Mouse (Mus musculus): Measurements from ENCODE around the gene Ppp1r3f.
A peak's percentile ranks its signal among the peaks of the same experiment; 100 is the strongest.

Ppp1r3f gene

DNA sequence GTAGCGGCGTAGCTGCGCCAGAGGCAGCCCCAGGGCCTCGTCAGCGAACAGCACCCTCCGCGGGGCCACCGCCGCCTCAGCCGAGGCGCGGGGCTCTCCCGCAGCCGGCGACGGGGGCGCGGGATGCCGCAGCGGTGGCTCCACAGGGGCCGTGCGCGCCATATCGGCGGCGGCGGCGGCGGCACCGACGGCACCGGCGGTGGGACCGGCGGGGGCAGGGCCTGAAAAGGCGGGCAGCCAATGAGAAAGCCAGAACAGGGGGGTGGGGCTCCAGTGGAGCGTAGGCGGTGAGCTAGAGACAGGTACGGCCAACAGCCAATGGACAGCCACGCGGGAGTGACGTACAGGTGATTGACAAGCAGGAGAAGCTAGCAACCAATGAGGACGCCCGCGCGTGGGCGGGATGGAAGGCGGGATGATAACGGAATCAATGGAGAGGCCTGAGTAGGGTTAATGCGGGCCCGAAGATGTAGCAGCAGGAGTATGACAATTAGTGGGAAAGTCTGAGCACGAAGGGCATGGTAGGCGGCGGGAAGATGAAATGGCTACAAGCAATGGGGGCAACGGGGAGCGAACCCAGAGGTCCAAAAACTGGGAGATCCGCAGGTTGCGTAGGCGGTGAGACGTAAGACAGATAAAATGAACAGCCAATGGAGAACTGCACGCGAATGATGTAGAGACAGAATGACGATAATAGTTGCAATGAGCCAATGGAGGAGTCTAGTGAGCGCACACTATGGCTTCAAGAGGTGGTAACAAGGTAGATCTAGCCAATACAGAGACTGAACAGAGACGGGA lies at the start of gene Ppp1r3f:
Gene Ppp1r3f (minus strand): TSS at position 197 of the 798 bp plus-strand sequence.
- DNase-seq: peak; percentile 93

DNA sequence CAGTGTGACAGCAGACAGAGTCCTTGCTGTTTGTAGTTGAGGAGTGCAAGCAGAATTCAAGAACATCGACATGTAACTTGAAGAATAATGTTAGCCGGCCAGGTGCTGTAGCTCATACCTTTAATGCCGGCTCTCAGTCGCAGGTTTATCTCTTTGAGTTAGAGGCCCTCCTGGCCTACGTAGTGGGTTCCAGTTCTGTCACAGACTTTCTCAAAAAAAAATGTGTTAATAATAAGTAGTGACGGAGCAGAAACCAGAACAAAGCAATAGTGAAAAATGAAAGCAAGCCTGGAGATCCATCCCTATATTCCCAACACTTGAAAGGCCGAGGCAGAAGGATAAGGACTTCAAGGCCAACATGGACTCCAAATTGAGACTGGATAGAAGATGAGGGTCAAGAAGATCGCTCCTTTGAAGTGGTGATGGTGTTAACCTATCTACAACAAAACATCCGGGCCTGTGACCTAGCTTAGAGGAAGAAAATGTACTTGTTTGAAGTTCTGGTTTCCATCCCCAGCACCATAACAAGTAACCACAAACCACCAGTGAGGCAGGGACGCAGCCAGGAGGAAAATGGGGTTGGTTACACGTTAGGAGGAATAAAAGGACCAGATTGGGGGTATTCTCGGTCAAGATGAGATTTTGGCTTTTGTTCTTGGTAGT lies 43.9 kb upstream of the Ppp1r3f start:
- DNase-seq: no peak

DNA sequence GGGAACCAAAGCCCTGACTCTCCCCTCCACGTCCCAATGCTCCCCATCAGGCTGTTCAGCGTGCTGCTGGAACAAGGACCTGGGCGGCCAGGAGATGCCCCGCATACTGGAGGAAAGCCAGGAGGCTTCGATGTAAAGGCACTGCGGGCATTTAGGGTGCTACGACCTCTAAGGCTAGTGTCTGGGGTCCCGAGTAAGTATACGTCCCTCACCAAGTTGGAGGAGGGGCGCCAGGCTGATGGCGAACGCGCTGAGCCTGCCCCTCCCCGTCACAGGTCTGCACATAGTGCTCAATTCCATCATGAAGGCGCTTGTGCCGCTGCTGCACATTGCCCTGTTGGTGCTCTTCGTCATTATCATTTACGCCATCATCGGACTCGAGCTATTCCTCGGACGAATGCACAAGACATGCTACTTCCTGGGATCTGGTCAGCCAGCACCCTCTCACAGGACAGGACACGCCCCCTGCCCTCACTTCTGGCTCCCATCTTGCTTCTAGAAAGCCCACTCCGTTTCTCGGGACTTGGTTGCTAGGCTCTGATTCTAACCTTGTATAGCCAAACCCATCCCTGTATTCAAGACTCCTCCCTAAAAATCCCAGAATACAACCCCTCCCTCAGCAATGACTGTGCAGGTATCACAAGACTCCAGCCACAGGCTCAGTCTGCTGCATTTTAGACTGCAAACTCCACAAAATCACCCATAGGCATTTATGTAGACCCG lies 36.6 kb upstream of the Ppp1r3f start:
- peak; percentile 33 for DNase-seq

DNA sequence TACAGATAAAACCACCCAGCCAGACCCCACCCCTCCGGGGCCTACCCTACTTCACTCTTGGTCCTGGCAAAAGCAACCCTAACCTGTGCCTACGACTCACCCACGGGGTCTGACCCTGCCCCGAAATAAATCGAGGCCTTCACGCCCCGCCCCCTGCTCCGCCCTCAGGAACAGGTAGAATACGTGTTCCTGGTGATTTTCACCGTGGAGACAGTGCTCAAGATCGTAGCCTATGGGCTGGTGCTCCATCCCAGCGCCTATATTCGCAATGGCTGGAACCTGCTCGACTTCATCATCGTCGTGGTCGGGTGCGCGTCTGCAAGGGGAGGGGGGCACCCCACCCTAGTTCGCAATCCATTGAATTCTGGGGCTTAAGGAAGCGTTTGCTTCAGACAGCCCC lies 36.0 kb upstream of the Ppp1r3f start:
- peak; percentile 24 for DNase-seq

DNA sequence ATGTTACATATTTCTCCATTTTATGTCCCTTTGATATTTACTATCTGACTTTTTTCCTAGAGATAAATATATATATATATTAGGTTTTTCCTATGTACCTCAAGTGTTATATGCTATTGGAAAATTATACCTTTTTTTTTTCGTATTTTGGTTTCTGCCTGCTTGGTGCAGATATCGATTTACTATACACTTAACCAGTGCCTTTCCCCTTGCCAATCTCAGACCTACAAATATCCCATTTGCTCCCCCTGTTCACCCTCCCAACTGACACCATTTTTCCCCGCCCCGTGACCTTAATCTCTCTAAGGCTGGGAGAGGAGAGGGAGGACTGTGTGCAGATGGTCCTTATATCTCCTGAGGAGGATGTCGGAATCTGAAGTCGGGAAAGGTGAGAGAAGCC lies 32.7 kb upstream of the Ppp1r3f start, which contains the start of gene Cacna1f:
Gene Cacna1f (plus strand): TSS at position 301 of the 400 bp plus-strand sequence.
- DNase-seq: no peak

DNA sequence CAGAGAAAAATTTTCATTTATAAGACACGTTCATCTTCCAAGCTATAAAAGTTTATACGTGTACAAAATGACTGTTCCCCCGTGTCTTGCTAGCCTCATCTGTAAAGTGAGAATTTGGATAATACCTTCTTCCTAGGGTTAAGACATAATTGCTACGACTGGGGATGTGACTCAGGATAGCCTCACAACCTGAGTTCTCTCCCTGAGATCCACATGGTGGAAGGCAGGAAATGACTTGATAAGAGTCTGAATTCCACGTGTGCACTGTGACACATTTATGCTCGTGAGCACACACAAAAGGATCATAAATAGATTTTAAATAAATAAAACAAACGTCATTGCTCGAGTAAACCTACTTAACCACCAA lies 31.5 kb upstream of the Ppp1r3f start:
- DNase-seq: no peak

DNA sequence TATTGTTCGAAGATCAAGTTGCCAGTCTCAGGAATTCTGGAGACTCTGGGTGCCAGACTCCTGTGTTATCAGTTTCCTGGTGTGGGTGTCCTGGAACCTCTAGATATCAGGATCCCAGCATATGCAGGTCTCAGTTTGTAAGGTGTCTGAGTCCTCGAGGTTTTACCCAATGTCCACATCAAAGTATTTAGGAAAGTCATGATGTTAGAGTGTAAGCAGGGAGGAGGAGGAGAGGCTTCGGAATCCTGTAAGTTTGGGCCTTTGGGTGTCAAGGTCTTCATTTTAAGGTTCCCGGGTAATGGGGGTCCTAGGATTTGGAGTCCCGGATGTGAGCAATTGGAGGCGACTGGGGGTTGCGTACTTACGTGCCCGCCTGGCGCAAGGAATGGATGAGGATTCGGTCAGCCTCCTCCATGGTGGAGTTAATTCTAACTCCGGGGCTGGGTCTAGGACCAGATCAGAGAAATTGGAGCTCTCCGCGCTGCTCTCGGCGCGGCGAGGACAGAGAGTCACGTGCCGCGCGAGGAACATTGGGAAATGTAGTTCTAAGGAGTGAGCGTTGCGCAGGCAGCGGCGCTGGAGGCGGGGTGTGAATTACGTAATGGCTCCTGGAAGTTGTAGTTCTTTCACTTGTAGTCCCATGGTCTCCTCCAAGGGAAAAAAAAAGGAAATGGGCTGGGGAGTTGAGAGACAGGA lies 30.9 kb upstream of the Ppp1r3f start, which contains the start of gene Ccdc22:
Gene Ccdc22 (minus strand): TSS at position 639 of the 696 bp plus-strand sequence.
- DNase-seq: peak; percentile 78

DNA sequence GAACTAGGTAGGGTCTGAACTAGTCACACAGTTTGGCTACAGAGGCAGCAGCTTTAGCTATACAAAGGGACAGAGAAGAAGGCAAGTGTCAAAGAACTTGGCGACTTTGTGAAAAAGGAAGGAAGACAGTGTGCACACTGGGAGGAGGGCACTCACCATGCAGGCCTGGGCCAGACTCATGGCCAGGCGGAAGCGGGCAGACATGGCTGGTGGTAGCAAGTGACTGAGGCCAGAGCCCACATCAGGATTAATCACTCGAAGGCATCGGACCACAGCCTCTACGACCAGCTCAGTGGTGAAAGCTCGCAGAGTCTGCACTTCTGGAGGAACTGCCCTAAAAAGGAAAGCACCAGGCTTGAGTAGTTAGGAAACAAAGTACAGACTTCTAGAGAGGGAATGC lies 29.9 kb upstream of the Ppp1r3f start:
- DNase-seq: no peak

DNA sequence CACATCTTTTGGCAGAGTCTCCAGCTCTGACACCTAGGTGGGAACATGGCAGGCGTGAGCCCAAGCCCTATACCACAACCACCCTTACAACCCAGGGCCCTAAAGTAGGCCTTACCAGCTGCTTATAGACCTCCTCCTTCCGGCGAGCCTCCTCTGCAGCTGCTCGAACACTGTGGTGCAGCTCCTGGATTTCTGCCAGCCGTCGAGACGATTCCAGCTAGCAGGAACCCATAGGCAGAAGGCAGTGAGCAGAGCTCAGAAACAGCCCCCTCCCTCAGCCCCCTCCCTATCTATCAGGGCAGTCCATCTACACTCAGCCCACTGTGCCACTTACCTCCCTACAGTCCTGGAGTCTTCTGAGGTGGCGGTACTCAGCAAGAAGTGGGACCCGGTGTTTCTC lies 21.3 kb upstream of the Ppp1r3f start:
- no peak for DNase-seq

DNA sequence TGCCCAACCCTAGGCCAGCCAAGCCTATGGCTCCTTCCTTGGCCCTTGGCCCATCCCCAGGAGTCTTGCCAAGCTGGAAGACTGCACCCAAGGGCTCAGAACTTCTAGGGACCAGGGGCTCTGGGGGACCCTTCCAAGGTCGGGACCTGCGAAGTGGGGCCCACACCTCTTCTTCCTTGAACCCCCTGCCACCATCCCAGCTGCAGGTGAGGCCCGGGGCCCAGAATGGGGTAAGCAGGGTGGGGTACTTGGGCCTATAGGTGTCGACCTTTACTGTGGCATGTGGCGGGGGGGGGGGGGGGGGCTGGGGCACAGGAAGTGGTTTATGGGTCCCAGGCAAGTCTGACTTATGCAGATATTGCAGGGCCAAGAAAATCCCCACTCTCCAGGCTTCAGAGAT lies 12.3 kb upstream of the Ppp1r3f start:
- DNase-seq: no peak

DNA sequence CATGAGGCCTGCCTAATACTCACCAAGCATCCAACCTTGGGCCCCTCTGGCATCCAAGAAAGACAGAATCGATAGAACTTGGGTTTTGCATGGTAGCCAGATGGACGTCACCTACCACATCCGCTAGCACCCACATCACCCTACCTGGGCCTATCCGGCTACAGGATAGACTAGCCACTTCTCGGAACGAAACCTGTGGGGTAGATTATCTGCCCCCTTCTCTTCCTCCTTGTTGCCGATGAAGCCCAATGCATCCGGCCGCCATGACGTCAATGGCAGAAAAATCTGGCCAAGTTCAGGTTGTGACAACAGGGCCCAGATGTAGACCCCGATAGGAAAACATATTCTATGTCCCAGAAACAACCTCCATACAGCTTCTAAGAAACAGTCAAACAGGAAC lies 9.8 kb upstream of the Ppp1r3f start:
- DNase-seq: no peak

DNA sequence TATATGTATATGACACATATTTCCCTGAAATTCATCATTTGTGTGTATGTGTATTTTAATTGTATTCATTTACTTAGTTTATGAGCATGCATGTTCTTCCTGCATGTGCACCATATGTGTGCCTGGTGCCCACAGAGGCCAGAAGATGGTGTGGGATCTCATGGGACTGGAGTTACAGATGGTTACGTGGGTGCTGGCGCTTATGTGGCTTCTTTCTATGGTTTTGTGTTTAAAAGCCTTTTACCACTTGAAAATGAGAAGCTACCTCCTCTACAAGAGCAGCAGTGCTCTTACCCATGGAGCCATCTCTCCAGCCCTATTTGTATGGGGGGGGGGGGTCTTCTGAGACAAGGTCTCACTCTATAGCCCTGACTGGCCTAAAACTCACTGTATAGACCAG lies 7.1 kb upstream of the Ppp1r3f start:
- DNase-seq: no peak

DNA sequence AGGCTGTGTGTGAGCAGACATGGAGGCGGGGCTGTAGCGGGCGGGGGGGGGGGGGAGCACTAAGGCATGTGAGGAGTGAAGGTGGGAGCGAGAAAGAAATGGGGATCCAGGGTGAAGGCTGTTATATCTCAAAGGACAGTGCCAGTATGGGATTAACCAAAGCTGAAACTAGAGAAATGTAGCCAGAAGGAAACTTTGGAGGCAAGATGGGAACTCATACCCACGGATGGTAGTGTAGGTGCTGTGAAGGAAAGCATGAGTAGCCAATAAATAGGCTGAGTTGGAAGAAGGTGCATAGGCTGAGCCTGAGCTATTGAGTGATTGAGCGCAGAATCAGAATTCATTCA lies 775 bp upstream of the Ppp1r3f start:
- no peak for DNase-seq

DNA sequence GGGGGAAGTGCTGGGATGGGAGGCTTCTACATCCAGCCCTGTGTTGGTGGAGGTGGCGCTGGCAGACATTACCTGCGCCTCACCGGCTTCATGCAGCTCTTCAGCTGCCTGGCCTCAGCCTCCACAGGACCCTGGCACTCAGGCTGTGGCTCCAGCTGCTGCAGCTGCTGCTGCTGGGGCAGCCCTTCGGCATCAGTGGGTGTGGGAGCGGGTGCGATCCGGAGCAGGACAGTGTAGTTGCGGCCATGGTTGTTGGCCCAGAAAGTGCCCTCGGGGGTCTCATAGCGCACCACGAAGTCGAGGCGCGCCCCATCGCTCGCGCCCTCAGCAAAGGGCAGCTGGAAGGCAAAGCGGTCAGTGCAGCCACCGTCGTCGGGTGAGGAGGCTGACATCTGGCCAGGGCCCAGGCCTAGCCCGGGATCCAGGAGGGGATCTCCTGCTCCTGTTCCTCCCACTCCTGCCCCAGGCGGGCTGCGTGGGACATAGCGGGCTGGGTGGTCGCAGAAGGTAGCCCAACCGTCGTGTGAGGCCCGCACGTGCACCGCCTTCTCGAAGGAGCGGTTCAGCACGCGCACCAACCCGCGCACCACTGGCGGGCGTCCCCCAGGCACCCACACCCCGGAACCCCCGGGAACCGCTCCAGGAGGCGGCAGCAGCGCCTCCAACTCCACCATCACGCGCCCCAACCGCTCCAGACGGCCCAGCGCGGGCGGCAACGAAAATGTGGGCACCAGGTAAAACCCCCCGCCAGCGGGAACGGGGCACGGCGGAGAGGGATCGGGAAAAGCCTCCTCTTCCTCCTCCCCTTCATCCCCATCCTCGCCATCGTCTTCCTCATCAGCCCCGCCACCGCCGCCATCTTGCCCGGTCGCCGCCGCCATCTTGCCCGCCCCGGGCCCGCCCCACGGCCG lies 652 bp downstream of the Ppp1r3f start, which contains the start of gene Foxp3:
Gene Foxp3 (plus strand): TSS at position 469 of the 911 bp plus-strand sequence.
- DNase-seq: no peak

DNA sequence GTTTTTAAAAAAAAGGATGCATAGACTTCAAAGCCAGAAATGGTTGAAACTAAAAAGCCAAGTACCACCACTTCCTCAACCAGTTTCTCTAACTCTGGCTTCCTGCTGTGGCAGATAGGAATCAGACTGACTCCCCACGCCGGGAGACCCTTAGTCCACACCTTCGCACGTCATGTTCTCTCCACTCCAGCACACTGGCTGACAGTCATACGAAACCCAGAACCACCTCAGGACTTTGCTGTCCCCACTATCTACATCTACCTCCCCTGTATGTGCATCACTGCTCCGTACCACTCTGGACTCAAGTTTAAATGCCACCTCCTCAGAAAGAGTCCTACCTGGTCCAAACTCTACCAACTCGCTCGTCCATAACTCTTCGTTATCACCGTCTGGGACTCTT lies 1.6 kb downstream of the Ppp1r3f start:
- DNase-seq: no peak

DNA sequence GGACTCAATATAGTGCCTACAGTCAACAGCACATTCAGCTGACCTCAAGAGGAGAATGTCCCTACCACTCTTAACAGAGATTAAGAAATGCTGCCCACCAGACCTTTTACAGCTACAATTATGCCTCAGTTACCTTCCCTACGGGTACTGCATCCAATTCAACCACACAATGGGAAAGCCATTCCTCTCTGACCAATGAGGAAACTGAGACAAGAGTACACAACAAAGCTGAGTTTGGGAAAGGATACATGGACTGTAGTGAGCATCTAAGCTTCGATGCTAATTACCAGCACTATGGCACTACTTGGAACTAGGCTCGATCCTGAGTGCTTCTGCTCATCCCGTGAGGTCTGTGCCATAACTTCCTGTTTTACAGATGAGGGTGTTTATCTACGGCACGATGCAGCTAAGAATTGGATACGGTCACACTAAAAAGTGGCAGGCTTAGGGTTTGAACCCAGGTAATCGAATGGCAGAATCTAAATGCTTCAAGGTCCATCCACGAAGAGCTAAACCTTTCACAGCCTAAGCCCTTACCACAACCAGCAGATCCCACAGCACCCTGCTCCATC lies 2.4 kb downstream of the Ppp1r3f start:
- no peak for DNase-seq

DNA sequence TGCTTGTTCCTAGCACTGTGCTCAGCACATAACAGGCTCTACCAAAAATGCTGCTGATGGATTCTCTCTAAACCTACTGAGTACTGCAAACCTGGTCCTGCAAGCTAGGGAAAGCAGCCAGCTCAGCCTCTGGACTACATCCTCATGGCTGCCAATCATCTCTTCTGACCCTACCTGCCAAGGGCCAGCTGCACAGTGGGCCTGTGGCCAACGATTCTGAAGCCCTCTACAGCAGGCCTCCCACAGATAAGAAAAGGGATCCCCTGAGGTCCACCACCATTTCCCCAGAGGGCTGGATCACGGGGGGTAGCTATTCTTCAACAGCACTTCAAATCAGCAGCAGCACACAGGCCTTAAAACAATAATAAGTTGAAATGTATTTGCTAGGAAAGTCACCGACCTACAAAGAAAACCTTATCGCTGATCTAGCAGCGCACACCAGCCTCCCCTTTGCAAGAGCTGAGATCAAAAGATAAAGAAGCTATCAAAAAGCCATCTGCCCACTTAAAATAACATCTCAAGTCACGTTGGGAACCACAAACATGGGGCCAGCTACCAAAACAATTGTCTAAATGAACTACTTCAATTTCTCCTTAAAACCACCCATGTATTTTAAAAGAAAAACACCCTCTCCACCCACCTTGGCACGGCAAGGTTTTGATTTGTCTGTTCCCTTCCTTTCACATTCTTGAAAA lies 3.5 kb downstream of the Ppp1r3f start:
- DNase-seq: no peak

DNA sequence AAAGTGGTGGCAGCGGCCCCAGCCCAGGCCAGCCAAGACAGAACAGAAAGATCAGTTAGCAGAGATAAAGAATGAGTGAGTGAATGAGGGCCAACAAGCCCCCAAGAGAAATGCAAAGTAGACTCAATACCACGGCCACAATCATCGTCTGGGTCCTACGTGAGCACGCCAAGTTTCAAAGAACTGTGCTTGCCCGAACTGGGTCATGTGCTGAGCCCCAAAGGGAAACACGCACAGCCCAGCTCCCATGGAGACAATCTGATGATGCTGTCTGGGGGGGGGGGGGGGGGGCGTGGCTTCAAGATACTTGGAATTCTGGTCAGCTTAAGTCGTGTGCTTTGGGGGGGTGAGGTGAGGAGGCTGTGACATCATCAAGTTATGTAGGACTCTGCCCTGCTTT lies 6.6 kb downstream of the Ppp1r3f start:
- DNase-seq: no peak

DNA sequence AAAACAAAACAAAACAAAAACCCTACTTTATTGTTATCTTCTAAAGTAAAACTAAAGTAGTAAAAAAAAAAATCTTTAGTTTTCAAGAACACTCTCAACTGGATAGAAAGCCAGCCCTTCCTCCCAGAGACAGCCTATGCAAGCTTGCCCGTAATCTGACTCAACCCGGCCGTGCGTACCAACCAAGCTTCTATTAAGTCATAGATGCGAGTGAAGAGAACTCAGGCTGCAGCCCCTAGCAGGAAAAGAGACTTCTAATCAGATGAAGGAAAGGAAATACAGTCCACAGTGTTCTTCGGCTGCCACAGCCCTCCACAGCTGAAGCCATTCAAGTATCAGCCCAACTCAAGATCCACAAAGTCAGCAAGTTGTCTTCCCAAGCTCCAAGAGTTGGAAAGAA lies 7.7 kb downstream of the Ppp1r3f start:
- DNase-seq: no peak

DNA sequence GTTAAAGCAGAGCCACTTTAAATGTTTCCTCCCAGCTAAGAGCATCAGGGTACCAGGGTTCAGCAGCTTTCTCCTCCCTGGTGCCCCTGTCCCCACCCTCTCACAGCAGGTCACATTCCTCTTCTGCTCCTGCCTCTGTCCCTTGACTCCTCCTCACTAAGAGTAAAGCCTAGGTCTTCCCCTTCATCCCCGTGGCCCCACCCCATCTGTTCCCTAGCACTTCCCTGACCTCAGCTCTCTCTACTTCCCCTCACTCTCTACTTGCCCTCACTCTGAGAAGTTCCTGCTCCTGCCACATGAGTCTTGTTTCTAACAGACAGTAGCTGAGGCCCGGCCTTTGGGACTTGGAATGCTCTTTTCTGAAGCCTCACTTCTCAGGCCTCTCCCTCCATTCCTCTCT lies 11.0 kb downstream of the Ppp1r3f start:
- no peak for DNase-seq

DNA sequence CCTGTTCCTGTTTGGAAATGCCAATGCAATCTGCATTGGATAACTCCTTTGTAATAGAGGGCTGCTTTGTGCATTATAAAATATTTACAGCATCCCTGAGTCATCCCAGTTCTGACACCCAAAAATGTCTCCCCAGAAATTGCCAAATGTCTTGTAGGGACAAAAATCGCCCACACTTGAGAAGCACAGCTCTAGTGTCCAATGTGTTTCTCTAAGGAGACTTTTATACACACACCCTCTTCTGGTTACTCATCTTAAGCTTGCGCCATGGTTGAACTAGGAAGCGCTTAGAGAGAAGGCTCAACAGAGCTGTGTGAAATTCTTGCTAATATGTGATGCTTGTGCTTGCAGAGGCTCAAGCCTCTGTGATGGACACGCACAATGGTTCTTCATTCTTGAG lies 20.6 kb downstream of the Ppp1r3f start:
- DNase-seq: no peak
